Mouse (Mus musculus): ENCODE results near the gene Srebf1.

Srebf1 gene

GRCm38 (mm10) chr11:60222469-60223236 is at the start of gene Srebf1:
Gene Srebf1, minus strand, starts transcription at chr11:60222581.
- DNase-seq = peak; percentile 79 to 80

GRCm38 (mm10) chr11:60268563-60268962 is 46.2 kb upstream of the Srebf1 start:
- DNase-seq = no peak

- DNase-seq = peak; percentile 47 to 53
Observed at GRCm38 (mm10) chr11:60265271-60265985, 43.0 kb upstream of the Srebf1 start.

- DNase-seq = peak; percentile 76 to 84
Observed at GRCm38 (mm10) chr11:60264651-60265050, 42.3 kb upstream of the Srebf1 start.

- no peak for DNase-seq
Observed at GRCm38 (mm10) chr11:60262396-60262795, 40.0 kb upstream of the Srebf1 start.

GRCm38 (mm10) chr11:60260743-60261142 is 38.4 kb upstream of the Srebf1 start:
- no peak for DNase-seq

- DNase-seq = no peak
Observed at GRCm38 (mm10) chr11:60257696-60258095, 35.3 kb upstream of the Srebf1 start.

- DNase-seq = no peak
Observed at GRCm38 (mm10) chr11:60256713-60257112, 34.3 kb upstream of the Srebf1 start.

- DNase-seq = peak; percentile 96 to 98
Observed at GRCm38 (mm10) chr11:60256176-60256681, 33.8 kb upstream of the Srebf1 start.

GRCm38 (mm10) chr11:60255639-60256038 is 33.3 kb upstream of the Srebf1 start:
- DNase-seq = no peak

GRCm38 (mm10) chr11:60255181-60255580 is 32.8 kb upstream of the Srebf1 start:
- peak; percentile 55 to 62 for DNase-seq

GRCm38 (mm10) chr11:60254308-60254707 is 31.9 kb upstream of the Srebf1 start:
- peak; percentile 79 to 84 for DNase-seq

- DNase-seq = no peak
Observed at GRCm38 (mm10) chr11:60253546-60253945, 31.2 kb upstream of the Srebf1 start.

- DNase-seq = peak; percentile 81 to 87
Observed at GRCm38 (mm10) chr11:60250971-60251643, 28.7 kb upstream of the Srebf1 start.

- no peak for DNase-seq
Observed at GRCm38 (mm10) chr11:60249885-60250284, 27.5 kb upstream of the Srebf1 start.

GRCm38 (mm10) chr11:60248596-60249404 is 26.4 kb upstream of the Srebf1 start:
- DNase-seq = no peak

- peak; percentile 81 to 85 for DNase-seq
Observed at GRCm38 (mm10) chr11:60247753-60248550, 25.6 kb upstream of the Srebf1 start.

- DNase-seq = peak; percentile 47 to 62
Observed at GRCm38 (mm10) chr11:60246077-60246476, 23.7 kb upstream of the Srebf1 start.

GRCm38 (mm10) chr11:60244503-60245143 is 22.2 kb upstream of the Srebf1 start:
- no peak for DNase-seq

GRCm38 (mm10) chr11:60240509-60240908 is 18.1 kb upstream of the Srebf1 start:
- no peak for DNase-seq

GRCm38 (mm10) chr11:60235351-60235750 is 13.0 kb upstream of the Srebf1 start:
- no peak for DNase-seq

Data from cerebellum, postnatal 10 days (tissue).